Mouse (Mus musculus): ENCODE measurements around the gene Orc3. TPM values are rescaled to one million over a fixed set of nuclear protein-coding genes. Genes with fewer than 3 reads are reported as not detected.

Gene Orc3
- polyA plus RNA-seq, 1 experiment from 2014 or later: 118 TPM

DNA sequence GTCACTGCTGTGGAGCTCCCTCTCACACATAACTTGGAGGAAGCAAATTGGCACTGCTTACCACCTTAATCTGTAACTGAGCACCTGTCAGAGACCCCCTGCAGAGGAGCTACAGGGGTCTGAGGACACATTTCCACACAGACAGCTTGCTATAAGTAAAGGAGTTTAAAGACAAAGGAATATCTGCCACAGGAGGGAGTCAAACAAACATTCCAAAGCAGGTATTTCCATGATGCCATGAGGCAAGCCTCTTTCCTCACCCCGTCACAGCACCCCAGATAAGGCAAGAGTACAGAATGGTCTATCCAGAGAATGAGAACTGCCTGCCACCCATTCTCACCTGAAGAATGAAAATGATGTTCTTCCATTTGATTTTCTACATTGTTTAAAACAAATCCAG, 35.5 kb downstream of the Orc3 start:
- no peak overlapping the region for H3K9ac ChIP-seq
- H3K4me1 ChIP-seq: no peaks in the 10 kb centered on the region
- 83% methylated on average over 1 of the region's 1 CpGs for WGBS

GRCm38 (mm10) chr4:34577028-34577427, 37.7 kb downstream of the Orc3 start:
- Histone ChIP-seq H3K27me3 (no peaks in the 10 kb centered on the region), H3K4me3 (replicated peaks) (no peak overlapping the region), H3K9me3 (no peaks in the 10 kb centered on the region), H3K4me2 (no peak overlapping the region), H3K9ac (no peak overlapping the region), H3K4me1 (no peaks in the 10 kb centered on the region), H3K36me3 (replicated peaks) (peaks cover 85% of the 10 kb centered on the region), H3K27ac (no peak overlapping the region)
- 95% methylated on average over 2 of the region's 2 CpGs for WGBS
- ATAC-seq (ENCODE audit: low FRiP score): no peak

More for the DNA sequence above, 35.5 kb downstream of the Orc3 start:
- Histone ChIP-seq H3K27ac (no peak overlapping the region), H3K9me3 (no peaks in the 10 kb centered on the region), H3K4me3 (replicated peaks) (no peak overlapping the region), H3K27me3 (no peaks in the 10 kb centered on the region), H3K36me3 (replicated peaks) (peaks cover 89% of the 10 kb centered on the region), H3K4me2 (no peak overlapping the region)
- no peak for ATAC-seq (ENCODE audit: low FRiP score)

GRCm38 (mm10) chr4:34572876-34573275, 41.9 kb downstream of the Orc3 start:
- H3K4me2 ChIP-seq: no peak overlapping the region
- H3K27ac ChIP-seq: no peak overlapping the region
- H3K4me3 ChIP-seq (replicated peaks): no peak overlapping the region
- no peaks in the 10 kb centered on the region for H3K27me3 ChIP-seq
- no peaks in the 10 kb centered on the region for H3K4me1 ChIP-seq
- WGBS: 85% methylated on average over 2 of the region's 2 CpGs
- no peaks in the 10 kb centered on the region for H3K9me3 ChIP-seq
- no peak for ATAC-seq (ENCODE audit: low FRiP score)
- no peak overlapping the region for H3K9ac ChIP-seq
- H3K36me3 ChIP-seq (replicated peaks): peaks cover 86% of the 10 kb centered on the region

DNA sequence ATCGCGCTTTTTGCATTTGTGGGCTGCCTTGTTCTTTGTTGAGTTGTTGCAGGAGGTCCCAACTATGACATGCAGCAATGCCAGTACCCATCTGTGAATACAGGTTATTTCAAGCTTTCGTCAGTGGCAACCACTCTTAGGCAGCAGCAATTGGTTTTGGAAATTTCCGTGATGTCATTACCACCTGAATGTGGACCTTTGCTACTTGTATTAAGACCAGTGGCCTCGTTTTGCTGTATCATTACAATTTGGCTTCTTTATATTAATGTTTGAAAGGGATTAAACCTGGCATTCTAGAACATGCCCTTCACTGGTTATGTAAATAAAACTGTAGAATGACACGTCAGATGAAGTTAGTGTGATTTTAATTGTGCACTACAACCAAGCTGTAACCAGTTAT, 48.5 kb downstream of the Orc3 start:
- no peak for ATAC-seq (ENCODE audit: low FRiP score)
- Histone ChIP-seq H3K9ac (no peak overlapping the region), H3K4me2 (no peak overlapping the region), H3K27ac (no peak overlapping the region), H3K36me3 (replicated peaks) (peaks cover 57% of the 10 kb centered on the region), H3K4me1 (peaks cover 2% of the 10 kb centered on the region; the same call in 1 of the 2 replicates), H3K4me3 (replicated peaks) (no peak overlapping the region), H3K9me3 (no peaks in the 10 kb centered on the region), H3K27me3 (no peaks in the 10 kb centered on the region)
- WGBS: 93% methylated on average over 6 of the region's 6 CpGs

DNA sequence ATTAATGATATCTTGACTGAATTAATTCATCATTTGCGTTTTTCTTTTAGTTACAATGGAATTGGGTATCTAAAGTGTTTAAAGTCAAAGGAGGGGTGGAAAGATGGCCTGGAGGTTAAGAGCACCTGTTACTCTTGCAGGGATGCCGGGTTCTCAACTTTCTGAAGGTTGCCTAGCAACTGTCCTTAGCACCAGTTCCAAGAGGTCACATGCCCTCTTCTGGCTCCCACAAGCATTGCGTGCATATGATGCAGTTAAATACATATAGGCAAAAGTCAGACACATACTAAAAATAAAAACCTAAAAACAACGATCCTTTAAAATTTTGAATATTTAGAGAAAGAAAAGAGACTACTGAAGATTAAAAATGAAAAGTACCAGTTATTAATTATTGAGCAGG, 53.8 kb downstream of the Orc3 start:
- H3K4me1 ChIP-seq: peaks cover 16% of the 10 kb centered on the region
- no peaks in the 10 kb centered on the region for H3K27me3 ChIP-seq
- H3K4me2 ChIP-seq: no peak overlapping the region
- 54% methylated on average over 4 of the region's 4 CpGs for WGBS
- no peak overlapping the region for H3K4me3 ChIP-seq (replicated peaks)
- no peaks in the 10 kb centered on the region for H3K9me3 ChIP-seq
- H3K27ac ChIP-seq: no peak overlapping the region
- H3K9ac ChIP-seq: no peak overlapping the region
- ATAC-seq (ENCODE audit: low FRiP score): no peak
- H3K36me3 ChIP-seq (replicated peaks): peaks cover 14% of the 10 kb centered on the region

- H3K4me2 ChIP-seq: no peak overlapping the region
Observed at GRCm38 (mm10) chr4:34556183-34556582, 58.6 kb downstream of the Orc3 start.

GRCm38 (mm10) chr4:34555604-34556003, 59.1 kb downstream of the Orc3 start:
- Histone ChIP-seq H3K4me3 (replicated peaks) (no peak overlapping the region), H3K9me3 (no peaks in the 10 kb centered on the region), H3K4me2 (no peak overlapping the region), H3K27ac (no peak overlapping the region), H3K36me3 (replicated peaks) (no peaks in the 10 kb centered on the region), H3K27me3 (no peaks in the 10 kb centered on the region), H3K4me1 (peaks cover 47% of the 10 kb centered on the region), H3K9ac (no peak overlapping the region)
- WGBS: 97% methylated on average over 3 of the region's 3 CpGs
- no peak for ATAC-seq (ENCODE audit: low FRiP score)

More at GRCm38 (mm10) chr4:34556183-34556582, 58.6 kb downstream of the Orc3 start:
- Histone ChIP-seq H3K9ac (no peak overlapping the region), H3K36me3 (replicated peaks) (no peaks in the 10 kb centered on the region), H3K27me3 (no peaks in the 10 kb centered on the region), H3K4me1 (peaks cover 47% of the 10 kb centered on the region), H3K4me3 (replicated peaks) (no peak overlapping the region), H3K27ac (no peak overlapping the region), H3K9me3 (no peaks in the 10 kb centered on the region)
- ATAC-seq (ENCODE audit: low FRiP score): no peak

GRCm38 (mm10) chr4:34554596-34554995, 60.1 kb downstream of the Orc3 start:
- H3K27me3 ChIP-seq: no peaks in the 10 kb centered on the region
- peaks cover 50% of the 10 kb centered on the region for H3K4me1 ChIP-seq
- WGBS: 34% methylated on average over 1 of the region's 1 CpGs

GRCm38 (mm10) chr4:34551966-34552365, 62.8 kb downstream of the Orc3 start:
- Histone ChIP-seq H3K4me3 (replicated peaks) (peak overlapping the region; percentile 98), H3K27ac (no peak overlapping the region), H3K9me3 (no peaks in the 10 kb centered on the region), H3K9ac (peak overlapping the region; percentile 99), H3K4me1 (peaks cover 46% of the 10 kb centered on the region), H3K36me3 (replicated peaks) (no peaks in the 10 kb centered on the region), H3K4me2 (peak overlapping the region; percentile 75), H3K27me3 (no peaks in the 10 kb centered on the region)
- no peak for ATAC-seq (ENCODE audit: low FRiP score)
- WGBS: 30% methylated on average over 3 of the region's 3 CpGs

More at GRCm38 (mm10) chr4:34554596-34554995, 60.1 kb downstream of the Orc3 start:
- no peak overlapping the region for H3K4me2 ChIP-seq
- H3K9me3 ChIP-seq: no peaks in the 10 kb centered on the region
- no peak overlapping the region for H3K4me3 ChIP-seq (replicated peaks)
- no peaks in the 10 kb centered on the region for H3K36me3 ChIP-seq (replicated peaks)
- H3K9ac ChIP-seq: no peak overlapping the region
- no peak for ATAC-seq (ENCODE audit: low FRiP score)
- no peak overlapping the region for H3K27ac ChIP-seq

DNA sequence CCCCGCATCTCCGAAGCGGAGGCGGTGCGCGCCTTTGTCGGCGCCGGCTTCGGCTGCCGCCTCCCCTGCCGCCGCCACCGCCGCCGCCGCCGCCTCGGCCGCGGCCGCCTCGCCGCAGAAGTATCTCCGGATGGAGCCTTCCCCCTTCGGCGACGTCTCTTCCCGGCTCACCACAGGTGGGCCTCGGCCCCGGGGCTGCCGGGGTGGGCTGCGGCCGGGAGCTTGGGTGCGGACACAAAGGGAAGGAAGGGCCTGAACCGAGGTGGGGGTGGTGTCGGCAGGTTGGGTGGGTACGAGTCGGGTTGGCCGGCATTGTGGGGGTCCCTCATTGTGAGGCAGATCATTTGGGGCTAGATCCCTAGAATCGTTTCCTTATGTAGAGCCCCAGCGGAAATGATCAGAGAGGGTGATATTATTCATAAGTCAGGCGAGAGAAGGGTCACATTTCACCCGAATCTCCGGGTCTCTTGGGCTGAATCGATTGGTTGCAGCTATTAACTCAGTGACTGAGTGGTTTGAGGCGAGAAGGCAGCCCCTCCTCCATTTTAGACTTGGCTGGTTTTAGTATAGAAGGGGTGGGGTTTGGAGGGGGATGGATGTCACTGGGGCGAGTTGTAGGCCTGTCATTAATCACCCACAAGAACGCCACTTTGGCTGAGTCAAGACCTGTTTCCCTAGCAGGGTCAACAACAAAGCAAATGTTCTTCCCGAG, 63.5 kb downstream of the Orc3 start:
- peak overlapping the region; percentile 95 for H3K27ac ChIP-seq
- H3K4me1 ChIP-seq: peaks cover 39% of the 10 kb centered on the region
- H3K27me3 ChIP-seq: no peaks in the 10 kb centered on the region
- no peaks in the 10 kb centered on the region for H3K9me3 ChIP-seq
- H3K36me3 ChIP-seq (replicated peaks): no peaks in the 10 kb centered on the region
- H3K4me2 ChIP-seq: peak overlapping the region; percentile 75
- peak; percentile 53 for ATAC-seq (ENCODE audit: low FRiP score)
- H3K4me3 ChIP-seq (replicated peaks): peak overlapping the region; percentile 98
- H3K9ac ChIP-seq: peak overlapping the region; percentile 99
- whole genome bisulfite sequencing: 0% methylated on average over 46 of the region's 50 CpGs

DNA sequence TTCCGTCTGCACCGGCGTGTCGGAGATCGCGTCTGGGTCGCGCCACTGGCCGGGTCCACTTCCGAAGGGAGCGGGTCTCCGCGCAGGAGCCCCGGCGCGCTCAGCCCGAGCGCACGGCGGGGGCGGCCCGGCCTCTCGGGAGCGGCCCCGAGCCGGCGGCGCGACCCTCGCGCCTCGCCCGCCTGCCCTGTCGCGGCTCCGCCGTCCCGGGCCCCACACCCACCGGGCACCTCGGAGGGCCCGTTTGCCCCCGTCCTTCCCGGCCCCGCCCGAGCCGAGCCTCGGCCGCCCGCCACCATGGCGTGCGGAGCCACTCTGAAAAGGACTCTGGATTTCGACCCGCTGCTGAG, 64.0 kb downstream of the Orc3 start, which contains the start of gene Akirin2:
Gene Akirin2, plus strand, starts transcription at position 190 of the 350 bp plus-strand sequence.
- under 1% methylated on average over 46 of the region's 53 CpGs for WGBS
- Histone ChIP-seq H3K4me3 (replicated peaks) (peak within 1 kb of the TSS; percentile 98), H3K4me2 (peak within 1 kb of the TSS; percentile 75), H3K27me3 (no peaks in the 10 kb centered on the region), H3K36me3 (replicated peaks) (no peaks in the 10 kb centered on the region), H3K9ac (peak within 1 kb of the TSS; percentile 99), H3K9me3 (no peaks in the 10 kb centered on the region), H3K27ac (peak within 1 kb of the TSS; percentile 95), H3K4me1 (peaks cover 34% of the 10 kb centered on the region)
- ATAC-seq (ENCODE audit: low FRiP score): peak; percentile 83

DNA sequence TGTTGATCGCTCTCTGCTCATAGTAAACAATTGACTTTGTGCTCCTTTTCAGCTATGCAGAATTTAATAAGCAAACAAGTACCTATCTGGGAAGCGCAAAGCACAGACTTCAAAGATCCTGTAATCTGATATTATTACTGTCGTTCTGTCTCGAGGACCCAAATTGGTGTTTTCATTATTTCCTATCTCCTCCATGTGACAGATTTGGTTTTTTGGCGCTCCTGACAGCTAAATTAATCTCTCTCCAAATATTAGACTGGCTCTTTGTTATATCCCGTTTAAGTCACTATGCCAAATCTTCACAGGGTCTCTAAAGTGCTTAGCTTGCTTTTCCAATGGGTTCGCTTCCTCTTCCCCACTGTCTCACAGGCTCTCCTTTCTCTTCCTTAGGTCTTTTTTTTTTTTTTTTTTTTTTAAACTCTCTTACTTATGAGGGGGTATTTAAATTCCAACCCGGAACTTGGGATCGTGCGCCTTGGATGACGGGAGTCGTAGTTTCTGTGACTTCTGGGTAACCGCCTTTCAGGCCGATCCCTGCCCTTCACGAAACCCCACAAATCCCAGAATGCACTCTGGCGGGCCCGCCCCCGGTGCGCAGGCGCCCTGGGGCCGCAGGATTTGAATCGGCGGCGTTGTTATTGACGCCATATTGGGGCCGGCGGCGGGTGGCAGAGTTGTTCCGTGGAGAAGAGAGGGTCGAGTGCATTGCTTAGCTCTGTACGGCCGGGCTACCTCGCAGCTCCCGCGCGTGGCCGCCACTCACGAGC, 64.6 kb downstream of the Orc3 start:
- WGBS: 2% methylated on average over 38 of the region's 38 CpGs
- Histone ChIP-seq H3K9me3 (no peaks in the 10 kb centered on the region), H3K27me3 (no peaks in the 10 kb centered on the region), H3K4me1 (peaks cover 28% of the 10 kb centered on the region), H3K4me3 (replicated peaks) (peak overlapping the region; percentile 98), H3K9ac (peak overlapping the region; percentile 99), H3K27ac (peak overlapping the region; percentile 95), H3K4me2 (peak overlapping the region; percentile 58), H3K36me3 (replicated peaks) (no peaks in the 10 kb centered on the region)
- ATAC-seq (ENCODE audit: low FRiP score): peak; percentile 94
